Mouse (Mus musculus): ENCODE data around the gene Fam219b.

The Fam219b gene

GRCm38 (mm10) chr9:57537044-57537727 lies at the start of gene Fam219b:
Gene Fam219b, plus strand, starts transcription at chr9:57537528.
- peak; percentile 91 for DNase-seq (ENCODE audit: low read depth)

GRCm38 (mm10) chr9:57487807-57488206 lies 49.5 kb upstream of the Fam219b start:
- no peak for DNase-seq (ENCODE audit: low read depth)

- DNase-seq (ENCODE audit: low read depth) = no peak
These were observed 43.8 kb upstream of the Fam219b start for GRCm38 (mm10) chr9:57493532-57493931.

GRCm38 (mm10) chr9:57494970-57495369 lies 42.4 kb upstream of the Fam219b start:
- no peak for DNase-seq (ENCODE audit: low read depth)

- no peak for DNase-seq (ENCODE audit: low read depth)
These were observed 40.1 kb upstream of the Fam219b start for GRCm38 (mm10) chr9:57497236-57497635.

- no peak for DNase-seq (ENCODE audit: low read depth)
These were observed 38.8 kb upstream of the Fam219b start for GRCm38 (mm10) chr9:57498536-57498935.

- no peak for DNase-seq (ENCODE audit: low read depth)
These were observed 35.9 kb upstream of the Fam219b start for GRCm38 (mm10) chr9:57501452-57501851.

GRCm38 (mm10) chr9:57501861-57502260 lies 35.5 kb upstream of the Fam219b start:
- DNase-seq (ENCODE audit: low read depth) = no peak

- DNase-seq (ENCODE audit: low read depth) = no peak
These were observed 34.3 kb upstream of the Fam219b start for GRCm38 (mm10) chr9:57502911-57503621.

- DNase-seq (ENCODE audit: low read depth) = no peak
These were observed 33.5 kb upstream of the Fam219b start, which contains the start of gene Rpp25 for GRCm38 (mm10) chr9:57503622-57504380. Gene Rpp25, plus strand, starts transcription at chr9:57504026.

GRCm38 (mm10) chr9:57504381-57504700 lies 33.0 kb upstream of the Fam219b start:
- no peak for DNase-seq (ENCODE audit: low read depth)

- DNase-seq (ENCODE audit: low read depth) = no peak
These were observed 32.4 kb upstream of the Fam219b start for GRCm38 (mm10) chr9:57504891-57505290.

GRCm38 (mm10) chr9:57505700-57506099 lies 31.6 kb upstream of the Fam219b start:
- peak; percentile 79 for DNase-seq (ENCODE audit: low read depth)

- DNase-seq (ENCODE audit: low read depth) = no peak
These were observed 26.8 kb upstream of the Fam219b start for GRCm38 (mm10) chr9:57510577-57510976.

- DNase-seq (ENCODE audit: low read depth) = peak; percentile 81
These were observed 20.2 kb upstream of the Fam219b start for GRCm38 (mm10) chr9:57517113-57517512.

GRCm38 (mm10) chr9:57520375-57521055 lies 16.8 kb upstream of the Fam219b start:
- peak; percentile 26 for DNase-seq (ENCODE audit: low read depth)

- DNase-seq (ENCODE audit: low read depth) = peak; percentile 96
These were observed 16.0 kb upstream of the Fam219b start, which contains the start of gene Cox5a for GRCm38 (mm10) chr9:57521056-57521911. Gene Cox5a, plus strand, starts transcription at chr9:57521274.

- no peak for DNase-seq (ENCODE audit: low read depth)
These were observed 15.0 kb upstream of the Fam219b start for GRCm38 (mm10) chr9:57522114-57522860.

- DNase-seq (ENCODE audit: low read depth) = no peak
These were observed 14.5 kb upstream of the Fam219b start for GRCm38 (mm10) chr9:57522861-57523246.

- DNase-seq (ENCODE audit: low read depth) = peak; percentile 56
These were observed 13.6 kb upstream of the Fam219b start for GRCm38 (mm10) chr9:57523754-57524153.

GRCm38 (mm10) chr9:57524439-57524838 lies 12.9 kb upstream of the Fam219b start:
- no peak for DNase-seq (ENCODE audit: low read depth)

Measured in NIH3T3 (cell line).